8 mouse cellular contexts compared by ENCODE assay signal in the genomic region with DNA sequence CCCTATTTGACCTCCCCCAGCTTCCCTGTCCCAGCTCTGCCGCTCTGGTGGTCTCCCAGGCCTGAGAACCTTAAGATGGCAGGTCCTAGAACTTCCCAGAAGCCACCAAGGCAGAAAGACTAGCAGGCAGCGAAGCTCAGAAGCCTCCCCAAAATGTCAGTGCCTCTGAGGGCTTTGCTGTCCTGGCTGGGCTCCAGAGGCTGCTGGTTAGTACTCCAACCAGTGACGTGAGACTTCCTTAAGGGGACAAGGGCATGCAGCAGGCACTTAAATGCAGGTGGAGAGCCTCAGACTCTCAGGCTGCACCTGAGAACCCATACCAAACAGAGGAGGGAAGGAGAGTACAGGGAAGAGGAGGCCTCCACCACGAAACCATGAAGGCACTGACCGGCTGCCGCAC. TPM values are rescaled to one million over a fixed set of nuclear protein-coding genes. Genes with fewer than 3 reads are reported as not detected.
DNase-seq lines count a peak whose midpoint lies in the region; ATAC-seq and TF ChIP-seq lines count a peak whose summit lies in the region.

No protein-coding gene starts in this region.

- no peak overlapping the region for H3K4me2 ChIP-seq in intestine, embryonic 14.5 days (ENCODE audit: low read length)

- H3K27ac ChIP-seq in gastrocnemius, adult 2 months, result peak overlapping the region; percentile 80
- H3K27ac ChIP-seq in intestine, embryonic 14.5 days (ENCODE audit: low read depth), result 0 out of 2 replicates have a peak overlapping the region, but pooled peaks have one; percentile 19

- H3K36me3 ChIP-seq in intestine, embryonic 14.5 days (ENCODE audit: control insufficient read depth, insufficient read depth, low read length), result peaks cover 54% of the 10 kb centered on the region

- 83% methylated on average over 6 of the region's 6 CpGs for WGBS in intestine, embryonic 14.5 days

- intact Hi-C loops in gastrocnemius, adult 2 months (cut with DNase I), result no loop called here
- intact Hi-C loops in gastrocnemius, postnatal 36 days (cut with DNase I), result no loop called here
- intact Hi-C loops in left cerebral cortex, postnatal 25 days (cut with DNase I), result no loop called here

- ATAC-seq in intestine, embryonic 14.5 days (replicated peaks; ENCODE audit: low FRiP score, low TSS enrichment, low read depth), result no peak

- H3K4me1 ChIP-seq in intestine, embryonic 14.5 days (replicated peaks; ENCODE audit: control insufficient read depth, insufficient read depth, low read length), result peaks cover 25% of the 10 kb centered on the region

- H3K9me3 ChIP-seq in intestine, embryonic 14.5 days (ENCODE audit: control insufficient read depth, low read length), result no peaks in the 10 kb centered on the region

- no peaks in the 10 kb centered on the region for H3K27me3 ChIP-seq in intestine, embryonic 14.5 days (replicated peaks; ENCODE audit: control insufficient read depth, insufficient read depth, low read length)

- H3K9ac ChIP-seq in intestine, embryonic 14.5 days (ENCODE audit: low read length), result no peak overlapping the region

- DNase-seq in gastrocnemius, adult 2 months, result peak; percentile 56
- no peak for DNase-seq in gastrocnemius, postnatal 36 days
- DNase-seq in brain, adult 2 months (ENCODE audit: low read depth, low spot score), result peak; percentile 59
- DNase-seq in intestine, embryonic 14.5 days (ENCODE audit: low spot score), result no peak
- DNase-seq in lung, adult 18-20 months, result peak; percentile 74 to 78
- no peak for DNase-seq in urinary bladder, postnatal 36 days (ENCODE audit: low spot score in 2 of 2)
- DNase-seq in c-Kit-positive CD71-positive TER-119-positive erythroid progenitor cells, embryonic 14.5 days (ENCODE audit: low spot score), result no peak
- no peak for DNase-seq in left cerebral cortex, postnatal 25 days (ENCODE audit: low spot score in 2 of 2)

- TF ChIP-seq CTCF in gastrocnemius, adult 2 months (IDR thresholded peaks at IDR 0.05), result no peak

- H3K4me3 ChIP-seq in gastrocnemius, adult 2 months, result peak overlapping the region; percentile 45
- H3K4me3 ChIP-seq in intestine, embryonic 14.5 days (ENCODE audit: low read depth, low read length), result no peak overlapping the region

RNA-seq across cellular contexts. Expression of a gene that starts 3.6 kb away (rescaled TPM):
- 10 to 100 TPM; 64.8 to 65.8 TPM for total RNA-seq in gastrocnemius, adult 2 months (2021)
- total RNA-seq in gastrocnemius, postnatal 36 days (2021), result 10 to 100 TPM; 62.4 to 62.7 TPM
- polyA plus RNA-seq in intestine, embryonic 14.5 days (2014; fragmentation: Nextera tagmentation; extraction: Ambion mirVana), result 101 and 103 TPM in 2 replicates
- 100 to 1,000 TPM; 167 to 169 TPM for total RNA-seq in left cerebral cortex, postnatal 25 days (2021)

RNA-seq across cellular contexts. Expression of a gene that starts 31.6 kb away (rescaled TPM):
- total RNA-seq in gastrocnemius, adult 2 months (2021), result 1 to 10 TPM in 1 of 2 experiments, under 1 TPM in 1; 0.74 to 1.5 TPM
- total RNA-seq in gastrocnemius, postnatal 36 days (2021), result 1 to 10 TPM; 1.6 to 2.1 TPM
- 24.1 and 26.0 TPM in 2 replicates for polyA plus RNA-seq in intestine, embryonic 14.5 days (2014; fragmentation: Nextera tagmentation; extraction: Ambion mirVana)
- total RNA-seq in left cerebral cortex, postnatal 25 days (2021), result 1 to 10 TPM; 2.4 to 2.6 TPM

RNA-seq across cellular contexts. Expression of a gene that starts 38.1 kb away (rescaled TPM):
- 1 to 10 TPM in 1 of 2 experiments, under 1 TPM in 1; 0.84 to 1.6 TPM for total RNA-seq in gastrocnemius, adult 2 months (2021)
- 1 to 10 TPM; 1.2 to 1.3 TPM for total RNA-seq in gastrocnemius, postnatal 36 days (2021)
- polyA plus RNA-seq in intestine, embryonic 14.5 days (2014; fragmentation: Nextera tagmentation; extraction: Ambion mirVana), result 55.8 and 58.2 TPM in 2 replicates
- total RNA-seq in left cerebral cortex, postnatal 25 days (2021), result 1 to 10 TPM; 5.3 to 8.5 TPM

RNA-seq across cellular contexts. Expression of a gene that starts 41.3 kb away (rescaled TPM):
- total RNA-seq in gastrocnemius, adult 2 months (2021), result not detected
- total RNA-seq in gastrocnemius, postnatal 36 days (2021), result not detected
- 0.51 and 0.62 TPM in 2 replicates for polyA plus RNA-seq in intestine, embryonic 14.5 days (2014; fragmentation: Nextera tagmentation; extraction: Ambion mirVana)
- 10 to 100 TPM; 62.3 to 64.9 TPM for total RNA-seq in left cerebral cortex, postnatal 25 days (2021)

RNA-seq across cellular contexts. Expression of a gene that starts 49.7 kb away (rescaled TPM):
- total RNA-seq in gastrocnemius, adult 2 months (2021), result under 1 TPM; 0.08 to 0.14 TPM
- under 1 TPM; 0.07 to 0.13 TPM for total RNA-seq in gastrocnemius, postnatal 36 days (2021)
- 0.11 and 0.36 TPM in 2 replicates for polyA plus RNA-seq in intestine, embryonic 14.5 days (2014; fragmentation: Nextera tagmentation; extraction: Ambion mirVana)
- total RNA-seq in left cerebral cortex, postnatal 25 days (2021), result 1 to 10 TPM; 4.1 to 5.5 TPM

Comparison
In these comparisons a context has a peak if more than half of its experiments do, and no peak if none do; other contexts are left out.
1. DNase-seq: peak in gastrocnemius, adult 2 months (single experiment), brain, adult 2 months (single experiment) and lung, adult 18-20 months (2 of 2); none in gastrocnemius, postnatal 36 days (0 of 2), intestine, embryonic 14.5 days (single experiment), urinary bladder, postnatal 36 days (0 of 2), c-Kit-positive CD71-positive TER-119-positive erythroid progenitor cells, embryonic 14.5 days (single experiment) and left cerebral cortex, postnatal 25 days (0 of 2).